Mouse (Mus musculus) cerebellum, postnatal 10 days (tissue): Measurements from ENCODE around the gene Pgap3.
"Not testable (repeated sequence)": the region's sequence is repeated elsewhere in the genome, so short reads cannot be mapped to it uniquely, and the experiment has no call there.

Experiments
- DNase-seq, 2 experiments: peaks; one replicate each; pipeline ENCODE4 v3.0.0; 2021; ENCODE audit warnings: mixed read lengths in 2 of 2

Pgap3 gene

DNA sequence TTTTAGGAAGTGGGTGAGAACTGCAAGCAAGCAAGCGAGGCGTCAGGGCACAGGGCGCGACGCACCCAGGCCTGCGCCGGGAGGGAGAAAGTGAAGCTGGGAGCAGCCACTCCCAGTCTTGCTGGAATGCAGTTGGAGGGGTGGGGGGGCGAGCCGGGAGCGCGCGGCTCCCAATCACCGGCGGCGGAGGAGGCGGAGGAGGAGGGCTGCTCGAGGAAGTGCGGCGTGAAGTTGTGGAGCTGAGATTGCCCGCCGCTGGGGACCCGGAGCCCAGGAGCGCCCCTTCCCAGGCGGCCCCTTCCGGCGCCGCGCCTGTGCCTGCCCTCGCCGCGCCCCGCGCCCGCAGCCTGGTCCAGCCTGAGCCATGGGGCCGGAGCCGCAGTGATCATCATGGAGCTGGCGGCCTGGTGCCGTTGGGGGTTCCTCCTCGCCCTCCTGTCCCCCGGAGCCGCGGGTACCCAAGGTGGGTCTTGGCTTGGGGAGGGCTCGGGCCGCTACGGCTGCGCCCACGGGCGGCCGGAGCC, 12.0 kb upstream of the Pgap3 start, which contains the start of gene Erbb2:
Gene Erbb2 (plus strand): TSS at position 198 of the 524 bp plus-strand sequence.
- peak; percentile 50 to 54 for DNase-seq

- DNase-seq: no peak
Measured at GRCm38 (mm10) chr11:98409341-98409822, 9.1 kb upstream of the Pgap3 start.

DNA sequence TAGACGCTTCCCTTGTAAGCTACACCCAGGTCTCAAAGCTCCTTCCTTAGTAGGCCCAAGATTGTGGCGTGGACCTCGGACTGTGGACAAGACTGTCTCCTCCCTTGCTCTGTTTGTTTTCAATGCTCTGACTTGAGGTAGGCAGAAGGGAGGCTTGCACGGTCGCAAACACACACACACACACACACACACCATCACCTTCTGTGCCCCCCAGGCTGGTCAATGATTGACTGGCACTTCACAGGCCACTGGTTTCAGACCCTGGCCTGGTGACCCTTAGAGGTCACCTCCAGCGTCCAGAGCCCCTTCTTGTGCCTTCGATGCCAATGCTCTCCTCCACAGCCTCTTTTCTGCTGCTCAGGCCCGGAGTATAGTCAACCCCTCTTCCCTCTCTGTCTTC, 8.6 kb upstream of the Pgap3 start:
- no peak for DNase-seq

DNA sequence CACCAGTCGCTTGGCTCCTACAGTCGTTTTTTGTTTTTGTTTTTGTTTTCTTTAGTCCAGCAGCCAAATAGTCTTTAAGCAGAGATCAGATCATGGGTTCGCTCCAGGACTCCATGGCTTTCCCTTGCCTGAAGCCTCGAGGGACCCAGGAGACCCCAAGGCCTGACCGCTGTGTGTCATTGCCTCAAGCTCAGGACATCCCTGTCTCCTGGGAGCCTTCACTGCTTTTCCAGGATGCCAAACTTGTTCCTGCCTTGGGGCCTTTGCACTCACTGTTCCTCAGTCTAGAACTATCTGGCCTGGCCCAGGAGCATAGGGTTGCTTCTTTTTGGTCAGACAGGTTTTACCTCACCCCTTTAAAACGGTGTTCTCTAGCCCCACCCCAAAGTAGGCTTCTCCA, 6.3 kb upstream of the Pgap3 start:
- DNase-seq: no peak

DNA sequence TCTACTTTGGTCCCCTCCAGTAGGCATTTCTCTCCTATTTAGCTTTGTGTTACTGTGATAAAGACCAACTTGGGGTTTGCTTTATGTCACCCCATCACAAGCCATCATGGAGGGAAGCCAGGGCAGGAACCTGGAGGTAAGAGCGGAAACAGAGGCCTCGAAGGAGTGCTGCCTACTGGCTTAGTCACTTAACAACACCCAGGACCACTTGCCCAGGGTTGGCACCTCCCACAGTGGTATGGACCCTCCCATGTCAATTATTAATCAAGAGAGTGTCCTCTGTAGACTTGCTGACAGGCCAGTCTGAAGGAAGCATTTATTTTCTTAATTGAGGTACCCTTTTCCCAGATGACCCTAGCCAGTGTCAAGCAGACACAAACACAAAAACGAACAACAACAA, 526 bp upstream of the Pgap3 start:
- peak in 1 of 2 experiments; percentile 37 for DNase-seq

- DNase-seq: no peak
Measured at GRCm38 (mm10) chr11:98397946-98398345, 2.3 kb downstream of the Pgap3 start.

- DNase-seq: peak in 1 of 2 experiments; percentile 27
Measured at GRCm38 (mm10) chr11:98395041-98395440, 5.2 kb downstream of the Pgap3 start.

GRCm38 (mm10) chr11:98394301-98394700, 6.0 kb downstream of the Pgap3 start:
- peak; percentile 31 to 33 for DNase-seq

GRCm38 (mm10) chr11:98393317-98393716, 7.0 kb downstream of the Pgap3 start:
- DNase-seq: peak; percentile 28 to 31

DNA sequence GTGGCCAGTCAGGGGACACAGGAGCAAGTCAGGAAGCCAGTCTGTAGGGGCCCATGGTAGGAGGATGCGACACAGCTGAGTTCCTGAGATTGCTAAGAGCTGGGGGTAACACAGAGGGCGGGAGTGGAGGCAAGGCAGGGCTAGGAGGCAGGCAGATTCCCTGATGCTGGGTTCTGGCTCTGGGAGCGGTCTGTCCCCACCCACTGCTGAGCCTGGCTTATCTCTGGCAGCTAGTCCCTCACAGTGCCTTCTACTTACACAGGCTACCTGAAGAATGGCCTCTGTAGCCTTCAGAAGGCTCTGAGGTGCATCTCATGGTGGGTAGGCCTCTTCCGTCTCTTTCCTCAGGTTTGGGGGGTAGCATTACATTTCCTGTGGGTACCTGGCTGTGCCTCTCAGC, 7.6 kb downstream of the Pgap3 start:
- DNase-seq: no peak

DNA sequence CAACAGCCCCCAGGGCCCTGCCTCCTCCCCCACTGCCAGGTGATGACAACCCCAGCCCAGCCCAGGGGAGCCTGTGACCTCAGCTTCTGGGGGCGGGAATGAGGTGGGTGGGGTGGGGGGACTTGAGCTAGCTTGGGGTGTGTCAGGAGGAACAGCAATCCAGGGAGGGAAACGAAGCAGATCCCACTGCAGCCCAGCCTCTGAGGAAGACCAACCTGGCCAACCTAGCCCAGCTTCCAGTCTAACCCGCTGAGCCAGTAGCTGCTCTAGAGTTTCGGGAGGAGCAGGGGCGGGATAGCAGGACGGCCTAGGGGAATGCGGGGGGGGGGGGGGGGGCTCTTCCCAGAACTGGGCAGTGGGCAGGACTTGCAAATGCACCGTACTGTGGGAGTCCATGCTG, 8.3 kb downstream of the Pgap3 start:
- DNase-seq: no peak

DNA sequence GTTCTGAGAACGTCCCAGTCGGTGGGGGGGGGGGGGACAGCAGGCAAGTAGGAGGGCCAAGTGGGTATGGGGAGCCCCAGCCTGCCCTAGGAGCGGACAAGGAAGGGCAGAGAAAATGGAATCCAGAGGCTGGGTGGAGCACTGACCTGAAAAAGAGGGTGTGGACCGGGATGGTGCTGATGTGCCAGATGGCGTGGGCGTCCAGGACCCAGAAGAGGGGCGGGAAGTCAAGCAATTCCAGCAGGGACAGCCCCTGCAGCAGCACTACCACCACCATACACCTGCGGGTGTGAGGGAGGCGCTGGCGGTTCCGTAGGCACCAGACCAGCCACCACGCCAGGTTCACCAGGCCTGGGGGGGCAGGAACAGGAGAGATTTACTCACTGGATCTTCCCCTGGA, 10.1 kb downstream of the Pgap3 start:
- peak in 1 of 2 experiments; percentile 8 for DNase-seq

DNA sequence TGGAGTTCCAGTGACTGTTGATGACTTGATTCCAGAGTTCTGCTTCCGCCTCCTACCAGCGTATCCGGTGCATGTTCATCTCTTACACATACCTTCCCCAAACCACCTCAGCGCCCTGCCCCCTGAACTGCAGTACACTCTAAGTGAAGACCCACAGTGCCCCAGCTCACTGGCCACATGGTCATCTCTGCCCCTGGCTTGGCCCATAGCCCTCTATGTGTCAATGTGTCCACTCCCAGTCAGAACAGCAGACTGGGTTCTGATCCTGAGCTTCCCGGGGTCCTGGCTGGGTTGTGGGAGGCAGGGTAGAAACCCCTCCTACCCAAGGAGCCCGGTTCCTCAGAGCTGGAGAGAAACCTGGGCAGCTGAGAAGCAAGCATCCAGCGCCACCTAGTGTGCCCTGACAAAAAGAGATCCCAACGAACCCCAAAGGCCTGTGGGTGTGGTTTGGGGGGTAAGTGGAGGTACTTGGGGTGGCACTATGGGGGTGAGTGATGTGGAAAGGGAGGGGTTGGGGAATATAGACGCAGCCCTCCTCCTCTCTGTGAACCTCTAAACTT, 11.0 kb downstream of the Pgap3 start:
- DNase-seq: peak; percentile 79 to 83

DNA sequence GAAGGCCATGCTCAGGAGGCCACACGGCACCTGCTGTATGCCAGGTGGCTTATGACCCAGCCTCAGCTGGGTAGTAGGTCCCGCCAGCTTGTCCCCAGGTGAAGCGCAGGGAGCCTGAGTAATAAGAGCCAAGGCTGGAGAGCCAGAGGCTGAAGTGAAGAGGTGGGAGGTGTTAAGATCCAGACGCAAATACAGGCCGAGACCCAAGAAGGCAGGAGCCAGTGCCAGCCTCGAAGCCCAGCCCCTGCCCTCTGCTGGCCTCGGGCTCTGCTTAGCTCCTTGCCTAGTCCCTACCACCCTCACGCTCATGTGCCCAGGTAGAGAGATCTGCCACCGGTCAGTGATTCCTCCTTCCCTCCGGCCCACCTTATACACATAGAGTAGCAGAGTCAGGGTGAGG, 12.0 kb downstream of the Pgap3 start:
- DNase-seq: peak in 1 of 2 experiments; percentile 10

- no peak for DNase-seq
Measured at GRCm38 (mm10) chr11:98387056-98387577, 13.2 kb downstream of the Pgap3 start.

GRCm38 (mm10) chr11:98386596-98386995, 13.7 kb downstream of the Pgap3 start:
- DNase-seq: peak in 1 of 2 experiments; percentile 40

GRCm38 (mm10) chr11:98385638-98386585, 14.4 kb downstream of the Pgap3 start, which contains the start of gene Pnmt:
Pnmt (plus strand) TSS chr11:98386450.
- no peak for DNase-seq

GRCm38 (mm10) chr11:98384721-98385637, 15.3 kb downstream of the Pgap3 start:
- peak; percentile 82 for DNase-seq

DNA sequence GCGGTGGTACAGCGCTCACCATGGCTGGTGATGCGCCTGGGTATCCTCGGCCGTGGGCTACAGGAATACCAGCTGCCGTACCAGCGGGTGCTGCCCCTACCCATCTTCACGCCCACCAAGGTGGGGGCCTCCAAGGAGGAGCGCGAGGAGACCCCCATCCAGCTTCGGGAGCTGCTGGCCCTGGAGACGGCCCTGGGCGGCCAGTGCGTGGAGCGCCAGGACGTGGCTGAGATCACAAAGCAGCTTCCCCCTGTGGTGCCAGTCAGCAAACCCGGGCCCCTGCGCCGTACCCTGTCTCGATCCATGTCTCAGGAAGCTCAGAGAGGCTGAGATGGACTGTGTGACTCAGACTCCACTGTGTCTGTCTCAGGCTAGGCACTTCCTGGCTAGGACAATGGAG, 16.1 kb downstream of the Pgap3 start:
- DNase-seq: peak; percentile 39 to 53

DNA sequence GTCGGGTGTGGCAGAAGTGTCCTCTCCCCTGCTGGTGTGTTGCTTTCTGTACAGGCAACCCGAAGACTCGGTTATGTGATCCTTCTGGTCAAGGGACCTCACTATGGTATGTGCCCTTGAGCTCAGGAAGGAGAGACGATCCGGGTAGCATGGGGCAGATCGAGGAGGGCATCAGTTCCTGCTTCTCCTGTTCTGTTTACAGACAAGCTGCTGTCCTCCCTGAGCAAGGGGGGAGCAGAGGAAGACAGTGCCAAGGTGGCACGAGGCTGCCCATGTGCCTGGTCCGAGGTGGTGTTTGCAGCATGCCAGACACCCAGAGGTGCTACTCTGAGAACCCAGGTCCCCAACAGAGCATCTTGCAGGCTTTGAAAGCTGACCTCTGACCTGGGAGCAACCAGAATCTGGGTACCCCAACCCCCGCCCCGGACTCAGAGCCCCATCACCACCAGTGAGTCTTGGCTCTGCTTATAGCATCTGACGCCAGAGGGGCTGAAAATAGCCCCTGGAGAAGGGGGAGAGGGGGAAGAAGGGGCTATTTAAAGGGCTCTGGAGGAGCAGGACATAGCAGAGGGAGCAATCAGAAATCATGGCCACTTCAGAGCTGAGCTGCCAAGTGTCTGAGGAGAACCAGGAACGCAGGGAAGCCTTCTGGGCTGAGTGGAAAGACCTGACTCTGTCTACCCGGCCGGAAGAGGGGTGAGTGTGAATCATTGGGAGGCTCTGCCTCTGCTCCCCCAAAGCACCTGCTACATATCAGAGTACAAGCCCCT, 16.8 kb downstream of the Pgap3 start, which contains the start of gene Tcap:
Gene Tcap (plus strand): TSS at position 551 of the 770 bp plus-strand sequence.
- peak; percentile 56 to 66 for DNase-seq

DNA sequence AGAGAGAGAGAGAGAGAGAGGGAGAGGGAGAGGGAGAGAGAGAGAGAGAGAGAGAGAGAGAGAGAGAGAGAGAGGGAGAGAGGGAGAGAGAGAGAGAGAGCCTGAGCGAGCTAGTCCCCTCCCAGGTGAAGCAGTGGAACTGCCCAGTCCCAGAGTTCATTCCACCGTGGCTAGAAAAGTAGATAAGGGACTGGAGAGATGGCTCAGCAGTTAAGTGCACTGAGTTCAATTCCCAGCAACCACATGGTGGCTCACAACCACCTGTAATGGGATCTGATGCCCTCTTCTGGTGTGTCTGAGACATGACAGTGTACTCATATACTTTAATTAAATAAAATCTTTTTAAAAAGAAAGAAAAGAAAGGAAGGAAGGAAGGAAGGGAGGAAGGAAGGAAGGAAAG, 17.9 kb downstream of the Pgap3 start:
- not testable (repeated sequence) for DNase-seq
